Mouse (Mus musculus): ENCODE measurements around the gene Selenow.

DNA sequence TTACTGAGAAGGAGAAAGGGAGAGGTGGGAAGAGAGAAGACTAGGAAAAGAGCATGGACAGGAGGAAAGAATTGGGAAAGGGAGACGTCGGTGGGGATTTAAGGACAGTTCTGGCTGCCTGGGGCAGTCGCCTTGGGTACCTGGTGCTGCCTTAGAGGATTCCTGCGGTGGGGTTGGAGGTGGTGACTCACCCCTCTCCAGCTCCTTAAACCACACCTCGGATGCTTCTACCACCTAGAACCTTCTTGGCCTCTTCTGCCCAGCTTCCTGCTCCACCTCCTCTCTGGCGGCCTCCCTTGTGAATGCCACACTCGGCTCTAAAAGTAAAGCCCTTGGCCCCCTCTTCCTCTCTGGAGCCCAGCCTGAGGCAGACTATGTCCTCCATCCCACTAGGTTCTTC lies 33.3 kb upstream of the Selenow start:
- TF ChIP-seq CTCF (IDR thresholded peaks at IDR 0.05; ENCODE audit: borderline replicate concordance, control insufficient read depth, extremely low read depth, insufficient read depth, low read length, poor library complexity) (no peak), POLR2A (IDR thresholded peaks at IDR 0.05; ENCODE audit: control insufficient read depth, extremely low read depth, insufficient read depth, low read length, poor library complexity) (no peak)

Data from thymus, adult 2 months (tissue).